Mouse (Mus musculus) common myeloid progenitor, adult 5-6 weeks (primary cell): Measurements from ENCODE around the gene Itga7. TPM values are rescaled to one million over a fixed set of nuclear protein-coding genes. Genes with fewer than 3 reads are reported as not detected.
"Not testable (repeated sequence)": the region's sequence is repeated elsewhere in the genome, so short reads cannot be mapped to it uniquely, and the experiment has no call there.

Experiments
- ATAC-seq: replicated peaks from 2 replicates; pipeline ENCODE4 v1.8.0; 2016; ENCODE audit warnings: low read depth, mild to moderate bottlenecking, moderate TSS enrichment, inconsistent platforms; ENCODE audit not compliant: poor library complexity, severe bottlenecking
- total RNA-seq: library from RNA; stranded (forward); fragments of 200-1000, 187-1606 nt; gene quantifications from 2 replicates; pipeline ENCODE4 v1.2.3, GENCODE M21; 2017

Itga7 gene
- total RNA-seq, 1 experiment from 2014 or later, result not detected

- ATAC-seq, result no peak
Measured at GRCm38 (mm10) chr10:128972841-128973240, 39.2 kb downstream of the Itga7 start.

GRCm38 (mm10) chr10:128976395-128976794 is 42.8 kb downstream of the Itga7 start:
- ATAC-seq, result no peak

GRCm38 (mm10) chr10:128977522-128978114 is 44.0 kb downstream of the Itga7 start:
- peak; percentile 100 for ATAC-seq

GRCm38 (mm10) chr10:128980644-128981365 is 47.2 kb downstream of the Itga7 start:
- no peak for ATAC-seq

- not testable (repeated sequence) for ATAC-seq
Measured at GRCm38 (mm10) chr10:128989131-128989530, 55.5 kb downstream of the Itga7 start, which contains the start of gene Olfr9. Gene Olfr9, plus strand, starts transcription at chr10:128989431.

GRCm38 (mm10) chr10:128990129-128990850 is 56.7 kb downstream of the Itga7 start:
- peak; percentile 90 for ATAC-seq

GRCm38 (mm10) chr10:128990994-128991393 is 57.4 kb downstream of the Itga7 start:
- 0 out of 2 replicates have a peak, but pooled peaks have one; percentile 28 for ATAC-seq

- ATAC-seq, result no peak
Measured at GRCm38 (mm10) chr10:128995796-128996195, 62.2 kb downstream of the Itga7 start.

GRCm38 (mm10) chr10:128996523-128997040 is 63.0 kb downstream of the Itga7 start:
- no peak for ATAC-seq

- ATAC-seq, result no peak
Measured at GRCm38 (mm10) chr10:129004032-129004920, 70.7 kb downstream of the Itga7 start.

Other genes with a start within 250 kb of the Itga7 start
- gene Rab5b, start 237.6 kb upstream of the Itga7 start, total RNA-seq, result 24.5 and 29.0 TPM in 2 replicates
- not detected in 2 replicates for gene Pmel, start 229.6 kb upstream of the Itga7 start, total RNA-seq
- gene Cdk2, start 228.8 kb upstream of the Itga7 start, total RNA-seq, result 50.2 and 69.2 TPM in 2 replicates
- gene Dgka, start 189.0 kb upstream of the Itga7 start, total RNA-seq, result 5.3 and 8.4 TPM in 2 replicates
- gene Pym1, start 185.9 kb upstream of the Itga7 start, total RNA-seq, result 37.9 and 50.1 TPM in 2 replicates
- gene Mmp19, start 142.9 kb upstream of the Itga7 start, total RNA-seq, result 1.9 and 3.0 TPM in 2 replicates
- gene Dnajc14, start 129.8 kb upstream of the Itga7 start, total RNA-seq, result 29.7 and 34.6 TPM in 2 replicates
- 3.2 and 3.7 TPM in 2 replicates for gene Tmem198b, start 129.4 kb upstream of the Itga7 start, total RNA-seq
- gene Sarnp, start 116.5 kb upstream of the Itga7 start, total RNA-seq, result 212 and 320 TPM in 2 replicates
- 86.6 and 90.4 TPM in 2 replicates for gene Ormdl2, start 112.2 kb upstream of the Itga7 start, total RNA-seq
- gene Gdf11, start 42.1 kb upstream of the Itga7 start, total RNA-seq, result 0.39 TPM in 1 of 2 replicates, not detected in the other
- 38.5 and 39.6 TPM in 2 replicates for gene Cd63, start 32.8 kb upstream of the Itga7 start, total RNA-seq
- 2.7 and 7.7 TPM in 2 replicates for gene Rdh5, start 10.9 kb upstream of the Itga7 start, total RNA-seq
- gene Bloc1s1, start 9.8 kb upstream of the Itga7 start, total RNA-seq, result 95.3 and 109 TPM in 2 replicates
- not detected in 2 replicates for gene Mettl7b, start 27.2 kb downstream of the Itga7 start, total RNA-seq
- gene Olfr9, start 55.6 kb downstream of the Itga7 start, total RNA-seq, result not detected in 2 replicates
- gene Olfr763, start 77.0 kb downstream of the Itga7 start, total RNA-seq, result not detected in 2 replicates
- not detected in 2 replicates for gene Olfr764-ps1, start 106.1 kb downstream of the Itga7 start, total RNA-seq
- gene Olfr765, start 116.2 kb downstream of the Itga7 start, total RNA-seq, result not detected in 2 replicates
- not detected in 2 replicates for gene Olfr766-ps1, start 135.2 kb downstream of the Itga7 start, total RNA-seq
- gene Olfr767, start 149.1 kb downstream of the Itga7 start, total RNA-seq, result not detected in 2 replicates
- not detected in 2 replicates for gene Olfr768, start 165.6 kb downstream of the Itga7 start, total RNA-seq
- not detected in 2 replicates for gene Olfr769, start 184.0 kb downstream of the Itga7 start, total RNA-seq
- not detected in 2 replicates for gene Olfr770, start 205.2 kb downstream of the Itga7 start, total RNA-seq
- gene Olfr771, start 230.9 kb downstream of the Itga7 start, total RNA-seq, result not detected in 2 replicates
- not detected in 2 replicates for gene Olfr772, start 244.1 kb downstream of the Itga7 start, total RNA-seq